Mouse (Mus musculus): ENCODE results near the gene Mto1. TPM values are rescaled to one million over a fixed set of nuclear protein-coding genes. Genes with fewer than 3 reads are reported as not detected.

Gene Mto1
- total and polyA plus RNA-seq, 2 experiments from 2014 or later, result 20.9 to 25.7 TPM

GRCm38 (mm10) chr9:78450404-78450803, 2.4 kb downstream of the Mto1 start:
- no peaks in the 10 kb centered on the region for H3K9me3 ChIP-seq (ENCODE audit: low read length)
- ATAC-seq (no peak), DNase-seq (ENCODE audit: low spot score) (no peak)
- peaks cover 15% of the 10 kb centered on the region for H3K36me3 ChIP-seq (ENCODE audit: insufficient read depth, low read length)
- no peak for TF ChIP-seq CTCF (IDR thresholded peaks at IDR 0.05; ENCODE audit: low read depth)
- H3K4me3 ChIP-seq (ENCODE audit: low read length), result no peak overlapping the region
- no peak overlapping the region for H3K27ac ChIP-seq
- peaks cover 5% of the 10 kb centered on the region; the same call in 1 of the 2 replicates for H3K4me1 ChIP-seq (ENCODE audit: insufficient read depth, low read length)
- no peak overlapping the region for H3K4me2 ChIP-seq (ENCODE audit: low read depth, low read length)
- WGBS, result 75% methylated on average over 5 of the region's 5 CpGs
- H3K27me3 ChIP-seq (ENCODE audit: insufficient read depth, low read length), result peaks cover 5% of the 10 kb centered on the region; the same call in 1 of the 2 replicates
- no peak overlapping the region for H3K9ac ChIP-seq (replicated peaks; ENCODE audit: low read length)

GRCm38 (mm10) chr9:78451382-78451781, 3.4 kb downstream of the Mto1 start:
- ATAC-seq (no peak), DNase-seq (ENCODE audit: low spot score) (no peak)
- Histone ChIP-seq H3K9ac (replicated peaks; ENCODE audit: low read length) (no peak overlapping the region), H3K4me1 (ENCODE audit: insufficient read depth, low read length) (peaks cover 5% of the 10 kb centered on the region; the same call in 1 of the 2 replicates), H3K27ac (no peak overlapping the region), H3K27me3 (ENCODE audit: insufficient read depth, low read length) (no peaks in the 10 kb centered on the region), H3K4me3 (ENCODE audit: low read length) (no peak overlapping the region), H3K4me2 (ENCODE audit: low read depth, low read length) (no peak overlapping the region), H3K36me3 (ENCODE audit: insufficient read depth, low read length) (peaks cover 15% of the 10 kb centered on the region), H3K9me3 (ENCODE audit: low read length) (no peaks in the 10 kb centered on the region)
- TF ChIP-seq CTCF (IDR thresholded peaks at IDR 0.05; ENCODE audit: low read depth), result no peak
- WGBS, result 82% methylated on average over 4 of the region's 4 CpGs

- Histone ChIP-seq H3K27ac (no peak overlapping the region), H3K9me3 (ENCODE audit: low read length) (no peaks in the 10 kb centered on the region), H3K9ac (replicated peaks; ENCODE audit: low read length) (no peak overlapping the region), H3K4me2 (ENCODE audit: low read depth, low read length) (no peak overlapping the region), H3K4me1 (ENCODE audit: insufficient read depth, low read length) (no peaks in the 10 kb centered on the region), H3K36me3 (ENCODE audit: insufficient read depth, low read length) (peaks cover 38% of the 10 kb centered on the region), H3K4me3 (ENCODE audit: low read length) (no peak overlapping the region), H3K27me3 (ENCODE audit: insufficient read depth, low read length) (no peaks in the 10 kb centered on the region)
- no peak for TF ChIP-seq CTCF (IDR thresholded peaks at IDR 0.05; ENCODE audit: low read depth)
- ATAC-seq, result no peak
- 85% methylated on average over 8 of the region's 8 CpGs for WGBS
- no peak for DNase-seq (ENCODE audit: low spot score)
These were observed 9.0 kb downstream of the Mto1 start for GRCm38 (mm10) chr9:78457026-78457425.

- ATAC-seq (no peak), DNase-seq (ENCODE audit: low spot score) (no peak)
- H3K27ac ChIP-seq, result no peak overlapping the region
- peaks cover 46% of the 10 kb centered on the region for H3K36me3 ChIP-seq (ENCODE audit: insufficient read depth, low read length)
- WGBS, result 94% methylated on average over 4 of the region's 4 CpGs
- H3K4me1 ChIP-seq (ENCODE audit: insufficient read depth, low read length), result no peaks in the 10 kb centered on the region
- H3K4me3 ChIP-seq (ENCODE audit: low read length), result no peak overlapping the region
- no peaks in the 10 kb centered on the region for H3K9me3 ChIP-seq (ENCODE audit: low read length)
- TF ChIP-seq CTCF (IDR thresholded peaks at IDR 0.05; ENCODE audit: low read depth), result no peak
- H3K27me3 ChIP-seq (ENCODE audit: insufficient read depth, low read length), result no peaks in the 10 kb centered on the region
- H3K9ac ChIP-seq (replicated peaks; ENCODE audit: low read length), result no peak overlapping the region
- no peak overlapping the region for H3K4me2 ChIP-seq (ENCODE audit: low read depth, low read length)
These were observed 15.3 kb downstream of the Mto1 start for GRCm38 (mm10) chr9:78463337-78463736.

GRCm38 (mm10) chr9:78465725-78466124, 17.7 kb downstream of the Mto1 start:
- DNase-seq (ENCODE audit: low spot score) (no peak), ATAC-seq (no peak)
- TF ChIP-seq CTCF (IDR thresholded peaks at IDR 0.05; ENCODE audit: low read depth), result no peak
- no peak overlapping the region for H3K4me2 ChIP-seq (ENCODE audit: low read depth, low read length)
- H3K4me3 ChIP-seq (ENCODE audit: low read length), result no peak overlapping the region
- 88% methylated on average over 3 of the region's 3 CpGs for WGBS
- no peaks in the 10 kb centered on the region for H3K9me3 ChIP-seq (ENCODE audit: low read length)
- peaks cover 40% of the 10 kb centered on the region for H3K36me3 ChIP-seq (ENCODE audit: insufficient read depth, low read length)
- no peak overlapping the region for H3K27ac ChIP-seq
- no peaks in the 10 kb centered on the region for H3K27me3 ChIP-seq (ENCODE audit: insufficient read depth, low read length)
- H3K4me1 ChIP-seq (ENCODE audit: insufficient read depth, low read length), result no peaks in the 10 kb centered on the region
- no peak overlapping the region for H3K9ac ChIP-seq (replicated peaks; ENCODE audit: low read length)

- H3K36me3 ChIP-seq (ENCODE audit: insufficient read depth, low read length), result peaks cover 29% of the 10 kb centered on the region
- no peak overlapping the region for H3K9ac ChIP-seq (replicated peaks; ENCODE audit: low read length)
- H3K4me1 ChIP-seq (ENCODE audit: insufficient read depth, low read length), result no peaks in the 10 kb centered on the region
- no peaks in the 10 kb centered on the region for H3K9me3 ChIP-seq (ENCODE audit: low read length)
- H3K27ac ChIP-seq, result no peak overlapping the region
- H3K4me2 ChIP-seq (ENCODE audit: low read depth, low read length), result no peak overlapping the region
- 66% methylated on average over 8 of the region's 8 CpGs for WGBS
- H3K27me3 ChIP-seq (ENCODE audit: insufficient read depth, low read length), result no peaks in the 10 kb centered on the region
- ATAC-seq (no peak), DNase-seq (ENCODE audit: low spot score) (peak; percentile 29)
- no peak overlapping the region for H3K4me3 ChIP-seq (ENCODE audit: low read length)
- no peak for TF ChIP-seq CTCF (IDR thresholded peaks at IDR 0.05; ENCODE audit: low read depth)
These were observed 25.6 kb downstream of the Mto1 start for GRCm38 (mm10) chr9:78473588-78473987.

GRCm38 (mm10) chr9:78474270-78474669, 26.3 kb downstream of the Mto1 start:
- TF ChIP-seq CTCF (IDR thresholded peaks at IDR 0.05; ENCODE audit: low read depth), result no peak
- Histone ChIP-seq H3K4me3 (ENCODE audit: low read length) (no peak overlapping the region), H3K4me2 (ENCODE audit: low read depth, low read length) (no peak overlapping the region)

More at GRCm38 (mm10) chr9:78474270-78474669, 26.3 kb downstream of the Mto1 start:
- peaks cover 34% of the 10 kb centered on the region for H3K36me3 ChIP-seq (ENCODE audit: insufficient read depth, low read length)
- no peaks in the 10 kb centered on the region for H3K9me3 ChIP-seq (ENCODE audit: low read length)
- DNase-seq (ENCODE audit: low spot score) (no peak), ATAC-seq (no peak)
- no peaks in the 10 kb centered on the region for H3K27me3 ChIP-seq (ENCODE audit: insufficient read depth, low read length)
- no peaks in the 10 kb centered on the region for H3K4me1 ChIP-seq (ENCODE audit: insufficient read depth, low read length)
- no peak overlapping the region for H3K9ac ChIP-seq (replicated peaks; ENCODE audit: low read length)
- 80% methylated on average over 2 of the region's 2 CpGs for WGBS
- no peak overlapping the region for H3K27ac ChIP-seq
